Mouse (Mus musculus) heart, adult 2 months (tissue): ENCODE measurements around the gene Naa16.

Source experiments
- CTCF ChIP-seq: fragments of 200-600 bp; IDR thresholded peaks from 2 replicates; pipeline ENCODE4 v1.8.1; 2022; ENCODE audit warnings: antibody characterized with exemption, mild to moderate bottlenecking, moderate library complexity
- EP300 ChIP-seq: fragments of 200-500 bp; IDR thresholded peaks from 2 replicates; pipeline ENCODE4 v1.6.1; 2011; ENCODE audit warnings: low read depth, low read length, control low read depth; ENCODE audit not compliant: insufficient read depth
- POLR2A ChIP-seq: fragments of 200-500 bp; IDR thresholded peaks from 2 replicates; pipeline ENCODE4 v1.6.1; 2011; ENCODE audit warnings: mild to moderate bottlenecking, low read depth, low read length, control low read depth; ENCODE audit not compliant: insufficient read depth

DNA sequence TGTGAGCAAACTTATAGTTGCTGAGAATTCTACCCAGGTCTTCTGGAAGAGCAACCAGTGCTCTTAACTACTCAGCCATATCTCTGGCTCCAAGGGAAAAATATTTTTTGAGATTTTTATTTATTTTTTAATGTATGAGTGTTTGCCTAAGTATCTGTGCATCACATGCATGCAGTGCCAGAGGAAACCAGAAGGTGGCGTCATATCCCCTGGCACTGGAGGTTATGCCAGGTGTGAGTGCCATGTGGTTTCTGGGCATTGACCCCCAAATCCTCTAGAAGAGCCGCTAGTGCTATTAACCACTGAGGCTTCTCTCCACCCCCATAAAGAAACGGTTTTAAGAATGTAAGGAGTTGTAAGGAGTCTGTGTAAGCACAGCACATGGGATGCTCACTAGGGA lies 102.3 kb downstream of the Naa16 start:
- TF ChIP-seq CTCF (peak; percentile 65), POLR2A (no peak), EP300 (no peak)
